Mouse (Mus musculus): Measurements from ENCODE around the gene Stac3.

The Stac3 gene

DNA sequence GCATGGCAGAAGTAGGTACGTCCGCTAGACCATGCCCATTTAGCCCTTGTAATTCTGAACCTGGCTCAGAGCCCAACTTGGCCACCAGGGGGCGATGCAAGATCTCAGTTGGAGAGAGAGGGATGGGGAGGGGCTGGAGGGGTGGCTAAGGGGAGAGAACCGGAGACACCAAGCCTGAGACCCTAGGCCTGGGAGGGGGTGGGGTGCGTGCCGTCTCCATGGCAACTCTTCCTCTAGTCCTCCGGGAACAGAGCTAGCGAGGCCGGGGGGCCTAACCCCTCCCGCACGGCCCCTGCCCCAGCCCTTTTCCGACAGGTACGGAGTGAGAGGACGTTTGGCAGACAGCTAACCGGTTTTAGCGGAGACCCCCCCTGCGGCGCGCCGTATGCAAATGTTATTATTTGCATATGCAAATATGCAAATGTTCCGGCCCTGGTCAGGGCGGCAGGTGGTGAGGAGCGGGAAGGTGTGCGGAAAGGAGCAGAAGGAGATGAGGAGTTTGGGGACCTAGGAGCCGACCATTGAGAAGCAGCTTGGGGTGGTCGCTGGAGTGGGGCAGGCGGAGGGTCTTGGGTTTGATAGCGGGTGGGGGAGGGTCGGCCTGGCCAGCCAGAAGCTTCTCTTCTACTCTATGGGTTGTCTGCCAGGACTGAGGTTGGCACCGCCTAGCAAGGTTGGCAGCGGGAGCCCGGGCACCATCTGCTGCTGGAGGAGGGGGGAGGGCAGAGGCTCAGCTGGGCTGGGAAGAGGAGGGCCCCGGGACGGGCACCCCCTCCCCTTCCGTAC is 7.8 kb downstream of the Stac3 start:
- no peak for ATAC-seq (ENCODE audit: low TSS enrichment)

DNA sequence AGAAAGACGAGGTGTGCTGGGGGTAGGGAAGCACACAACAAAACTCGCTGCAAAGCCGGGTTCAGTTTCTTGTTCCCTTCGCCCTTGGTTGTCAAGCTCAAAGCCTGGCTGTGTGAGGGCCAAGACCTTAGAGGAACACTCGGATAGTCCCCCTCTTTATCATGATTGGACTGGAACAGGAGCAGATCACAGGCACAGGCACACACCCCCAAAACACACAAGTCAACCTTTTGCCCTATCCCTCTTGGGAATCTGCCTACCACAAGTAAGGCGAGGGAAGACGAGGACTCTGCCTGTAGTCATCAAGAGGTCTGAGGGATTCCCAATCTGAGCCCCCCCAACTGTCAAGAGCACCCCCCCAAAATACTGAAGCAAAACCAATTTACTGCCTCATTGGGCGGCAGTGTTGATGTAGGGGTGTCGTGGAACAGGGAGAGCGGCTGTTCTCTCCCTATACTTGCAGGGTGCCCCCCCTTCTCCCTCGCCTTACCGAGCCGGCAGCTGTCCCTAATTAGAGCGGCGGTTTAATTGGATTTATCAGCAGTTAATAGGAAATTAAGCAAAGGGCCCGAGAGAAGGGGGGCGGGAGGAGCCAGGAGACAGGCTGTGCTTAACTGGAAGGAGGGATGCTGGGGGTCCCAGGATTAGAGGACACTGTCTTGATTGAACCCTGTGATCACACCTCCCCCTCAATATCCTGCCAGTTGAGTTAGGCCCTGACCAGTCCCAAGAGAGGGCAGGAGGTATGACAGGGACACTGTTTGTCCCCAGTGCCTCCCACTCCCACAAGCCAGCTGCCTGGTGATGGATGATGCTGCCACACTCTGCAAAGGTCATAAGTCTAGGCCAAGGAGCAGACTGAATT is 8.6 kb downstream of the Stac3 start:
- ATAC-seq (ENCODE audit: low TSS enrichment): no peak

DNA sequence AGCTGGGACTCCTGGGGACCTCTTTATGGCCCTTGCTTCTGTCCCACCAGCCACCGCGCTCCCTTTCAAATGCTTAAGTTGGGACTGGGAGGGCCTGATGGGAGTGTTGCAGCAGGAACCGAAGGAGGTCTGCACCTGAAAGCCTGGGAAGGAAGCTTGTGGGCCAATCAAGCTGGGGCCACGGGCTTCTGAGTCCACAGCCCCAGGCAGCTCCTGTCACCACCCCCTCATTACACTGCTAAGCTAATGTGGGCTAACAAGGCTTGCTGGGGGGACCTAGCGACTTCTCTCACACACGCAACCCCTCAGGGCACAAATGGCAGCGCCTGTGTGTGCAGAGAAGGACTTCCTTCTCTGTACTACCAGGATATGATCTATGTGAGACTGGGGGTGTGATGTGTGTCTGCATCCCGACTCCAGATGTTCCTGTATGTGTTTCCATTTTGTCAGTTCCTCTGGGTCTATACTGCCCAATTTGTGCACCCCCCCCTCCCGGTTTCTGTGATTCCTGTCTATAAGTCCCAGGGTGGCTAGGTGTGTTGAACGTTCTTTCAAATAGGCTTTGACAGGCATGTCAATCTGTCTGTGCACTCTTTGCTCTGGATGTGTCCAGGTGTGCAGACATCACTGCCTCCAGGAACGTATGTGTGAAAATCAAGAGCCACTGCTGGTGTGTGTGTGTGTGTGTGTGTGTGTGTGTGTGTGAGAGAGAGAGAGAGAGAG is 9.6 kb downstream of the Stac3 start:
- ATAC-seq (ENCODE audit: low TSS enrichment): no peak

DNA sequence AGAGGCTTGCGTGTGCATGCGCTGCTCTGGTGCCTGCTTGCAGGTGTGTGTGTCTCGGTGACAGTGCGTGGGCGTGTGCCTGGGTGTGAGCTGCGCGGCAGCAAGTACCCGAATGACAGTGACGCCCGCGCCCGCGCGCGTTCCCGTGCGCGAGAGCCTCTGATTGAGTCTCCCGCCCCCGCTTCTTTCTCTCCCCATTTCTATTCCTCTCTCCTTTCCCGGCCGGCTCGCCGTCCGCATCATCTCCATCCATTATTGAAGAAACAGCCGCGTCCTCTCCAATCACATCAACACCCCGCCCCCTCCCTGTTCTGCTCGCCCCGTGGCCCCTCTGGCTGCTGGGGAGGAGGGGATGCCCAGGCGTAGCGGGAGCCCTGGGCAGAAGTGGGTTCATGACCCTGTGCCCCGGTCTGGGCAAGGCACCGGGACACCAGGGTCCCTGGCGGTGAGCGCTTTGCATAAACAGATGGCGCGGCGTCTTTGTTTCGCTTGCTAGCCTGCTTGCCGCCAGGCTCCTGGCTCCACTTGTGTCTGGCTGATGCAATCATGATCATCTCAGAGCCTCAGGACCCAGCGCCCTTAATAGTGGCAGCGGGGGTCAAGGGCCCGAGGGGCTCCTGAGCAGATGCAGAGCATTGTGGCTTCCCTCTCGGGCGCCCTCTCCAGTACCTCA is 10.3 kb downstream of the Stac3 start:
- ATAC-seq (ENCODE audit: low TSS enrichment): peak; percentile 5; the same call in 1 of the 2 replicates

DNA sequence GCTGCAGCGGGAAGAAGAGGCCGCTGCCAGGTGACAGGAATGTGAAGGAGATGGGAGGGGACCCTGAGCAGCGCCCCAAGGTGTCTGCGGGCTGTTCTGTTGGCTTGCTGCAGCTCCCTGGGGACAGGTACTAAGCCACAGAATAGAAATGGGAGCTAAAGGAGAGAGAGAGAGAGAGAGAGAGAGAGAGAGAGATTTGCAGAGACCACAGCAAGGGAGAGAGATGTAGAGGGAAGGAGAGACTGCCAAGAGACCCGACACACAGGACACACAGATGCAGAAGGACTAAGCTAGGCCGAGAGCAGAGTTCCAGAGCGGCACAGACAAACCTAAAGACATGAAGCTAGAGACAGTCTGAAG is 10.8 kb downstream of the Stac3 start:
- peak; percentile 29; the same call in 1 of the 2 replicates for ATAC-seq (ENCODE audit: low TSS enrichment)

DNA sequence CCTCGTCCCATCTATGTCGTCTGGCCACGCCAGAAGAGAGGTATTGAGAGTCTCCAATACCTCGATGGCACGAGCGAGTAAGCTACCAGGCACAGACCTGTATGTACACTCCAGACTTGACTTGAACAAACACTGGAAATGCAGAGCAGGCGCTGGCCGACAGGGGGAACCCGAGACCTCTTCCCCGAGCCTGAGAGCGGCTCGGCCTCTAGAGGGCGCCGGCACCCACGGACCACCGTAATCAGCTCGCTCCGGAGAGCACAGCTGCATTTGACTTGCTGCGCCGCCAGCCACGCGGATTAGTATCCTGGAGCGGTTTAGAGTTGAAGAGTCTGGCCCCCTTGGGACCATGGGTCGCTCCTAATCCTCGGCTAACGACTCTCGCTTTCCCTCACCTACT is 11.3 kb downstream of the Stac3 start:
- peak; percentile 56 for ATAC-seq (ENCODE audit: low TSS enrichment)

DNA sequence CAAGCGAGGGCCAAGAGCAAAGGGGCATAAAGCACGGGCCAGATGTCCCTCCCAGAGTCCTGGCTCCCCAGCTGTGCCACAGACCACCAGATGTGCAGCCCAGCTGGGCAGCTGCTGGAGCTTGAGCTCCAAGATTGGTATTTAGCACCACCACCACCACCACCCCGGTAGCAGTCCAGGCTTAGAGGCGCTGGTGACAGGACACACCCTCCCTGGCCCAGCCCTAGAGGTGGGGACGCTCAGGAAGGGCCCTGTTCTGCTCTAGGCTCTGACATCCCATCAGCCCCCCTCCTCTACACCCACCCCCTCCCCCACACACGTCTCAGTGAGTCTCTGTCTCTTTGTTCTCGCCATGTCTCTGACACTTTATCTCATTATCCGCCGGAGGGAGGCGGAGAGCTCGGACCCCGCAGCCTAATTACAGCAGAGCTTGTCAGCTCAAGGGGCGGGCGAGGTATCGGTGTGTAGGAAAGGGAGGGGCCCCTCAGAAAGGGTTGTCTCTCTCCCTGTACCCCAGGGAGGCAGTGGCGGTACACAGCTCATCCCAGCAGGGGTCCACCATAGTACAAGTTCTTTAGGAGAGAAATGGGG is 12.1 kb downstream of the Stac3 start:
- no peak for ATAC-seq (ENCODE audit: low TSS enrichment)

DNA sequence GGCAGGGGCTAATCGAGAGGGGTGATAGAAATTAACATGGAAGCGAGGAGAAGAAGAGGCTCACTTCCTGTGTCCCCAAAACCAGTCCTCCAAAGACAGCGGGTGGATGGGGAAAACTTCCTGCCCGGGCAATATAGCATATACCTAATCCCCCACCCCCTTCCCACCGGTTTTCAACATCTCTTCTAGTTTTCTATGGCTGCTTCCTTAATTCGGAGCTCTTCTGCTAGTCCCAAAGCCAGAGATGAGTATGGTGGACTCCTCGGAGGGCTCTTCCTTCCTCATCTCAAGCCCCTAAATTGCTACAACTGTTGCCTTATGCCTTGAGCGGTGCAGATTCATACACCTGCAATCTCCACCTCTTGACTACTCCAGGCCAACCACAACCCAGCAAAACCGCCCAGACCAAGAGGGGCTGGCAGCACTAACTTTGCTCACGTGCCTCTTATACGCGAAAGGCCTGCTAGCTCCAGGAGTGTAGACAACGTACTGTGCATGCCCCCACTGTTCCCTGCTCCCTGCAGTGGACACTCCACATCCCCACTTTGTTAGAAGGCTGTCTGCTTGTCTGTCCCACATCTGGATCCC is 12.7 kb downstream of the Stac3 start:
- ATAC-seq (ENCODE audit: low TSS enrichment): no peak

DNA sequence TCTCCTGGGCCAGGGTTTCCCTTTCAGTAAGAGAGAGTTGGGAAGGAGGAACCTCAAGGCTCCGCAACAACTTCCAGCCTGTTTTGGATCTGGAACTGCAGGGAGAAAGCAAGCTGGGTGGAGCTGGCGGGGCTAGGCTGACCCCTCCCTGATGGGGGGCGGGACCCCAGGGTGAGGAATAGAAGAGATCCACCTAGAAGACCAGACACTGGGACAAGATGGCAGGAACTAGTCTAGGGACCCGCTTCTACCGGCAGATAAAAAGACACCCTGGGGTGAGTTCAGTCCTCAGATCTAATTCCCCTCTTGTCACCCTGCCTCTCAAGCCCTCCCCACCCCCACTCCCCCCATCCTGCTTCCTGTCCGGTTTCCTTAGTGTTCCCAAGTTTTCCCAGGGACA is 13.3 kb downstream of the Stac3 start, which contains the start of gene Ndufa4l2:
Gene Ndufa4l2, plus strand, starts transcription at position 204 of the 400 bp plus-strand sequence.
- no peak for ATAC-seq (ENCODE audit: low TSS enrichment)

DNA sequence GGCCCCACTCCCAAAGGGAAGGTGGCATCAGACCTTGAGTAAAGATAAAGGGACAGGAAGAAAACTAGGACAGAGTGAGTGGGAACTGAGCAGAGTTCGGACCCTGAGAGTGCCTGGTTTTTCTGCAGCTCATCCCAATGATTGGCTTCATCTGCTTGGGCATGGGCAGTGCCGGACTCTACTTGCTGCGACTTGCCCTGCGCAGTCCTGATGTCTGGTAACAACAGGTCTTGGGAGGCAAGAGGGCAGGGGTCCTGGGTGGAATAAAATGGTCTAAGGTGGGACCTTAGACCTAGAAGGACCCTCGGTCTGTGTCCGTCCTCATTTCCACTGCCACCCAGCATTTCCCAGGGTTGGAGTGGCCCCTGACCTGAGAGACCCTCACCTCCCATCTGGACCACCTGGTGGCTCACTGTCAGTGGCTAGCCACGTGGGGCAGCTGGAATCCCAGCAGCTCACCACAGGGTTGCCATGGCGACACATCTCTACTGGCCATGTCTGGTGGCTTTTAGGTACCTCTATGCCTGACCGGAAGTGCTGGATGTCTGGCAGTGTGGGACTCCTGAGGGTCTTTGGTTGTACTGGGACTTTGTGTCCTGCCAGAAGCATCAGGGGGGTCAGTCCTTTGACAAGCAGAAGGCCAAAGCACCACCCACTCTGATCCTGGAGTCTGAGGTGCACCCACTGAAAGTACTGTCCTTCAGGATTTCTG is 13.9 kb downstream of the Stac3 start:
- no peak for ATAC-seq (ENCODE audit: low TSS enrichment)

DNA sequence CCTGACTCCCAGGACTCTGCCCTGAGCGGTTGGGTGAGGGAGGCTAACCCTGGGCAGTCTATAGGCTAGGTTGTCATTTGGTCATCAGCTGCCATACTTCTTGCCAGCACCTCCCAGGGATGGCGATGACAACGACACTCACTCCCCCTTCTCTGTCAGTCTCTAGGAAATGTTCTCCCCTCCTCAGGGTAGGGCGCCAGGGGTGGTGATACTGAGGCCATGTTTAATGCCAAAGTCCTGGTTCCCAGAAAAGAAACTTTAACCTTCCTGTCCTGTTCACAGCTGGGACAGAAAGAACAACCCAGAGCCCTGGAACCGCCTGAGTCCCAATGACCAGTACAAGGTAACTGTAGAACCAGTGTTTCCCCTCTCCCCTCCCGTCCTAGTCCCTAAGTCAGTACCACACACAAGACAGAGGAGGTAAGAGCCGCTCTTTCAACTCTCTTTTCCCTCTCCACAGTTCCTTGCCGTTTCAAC is 14.5 kb downstream of the Stac3 start:
- no peak for ATAC-seq (ENCODE audit: low TSS enrichment)

DNA sequence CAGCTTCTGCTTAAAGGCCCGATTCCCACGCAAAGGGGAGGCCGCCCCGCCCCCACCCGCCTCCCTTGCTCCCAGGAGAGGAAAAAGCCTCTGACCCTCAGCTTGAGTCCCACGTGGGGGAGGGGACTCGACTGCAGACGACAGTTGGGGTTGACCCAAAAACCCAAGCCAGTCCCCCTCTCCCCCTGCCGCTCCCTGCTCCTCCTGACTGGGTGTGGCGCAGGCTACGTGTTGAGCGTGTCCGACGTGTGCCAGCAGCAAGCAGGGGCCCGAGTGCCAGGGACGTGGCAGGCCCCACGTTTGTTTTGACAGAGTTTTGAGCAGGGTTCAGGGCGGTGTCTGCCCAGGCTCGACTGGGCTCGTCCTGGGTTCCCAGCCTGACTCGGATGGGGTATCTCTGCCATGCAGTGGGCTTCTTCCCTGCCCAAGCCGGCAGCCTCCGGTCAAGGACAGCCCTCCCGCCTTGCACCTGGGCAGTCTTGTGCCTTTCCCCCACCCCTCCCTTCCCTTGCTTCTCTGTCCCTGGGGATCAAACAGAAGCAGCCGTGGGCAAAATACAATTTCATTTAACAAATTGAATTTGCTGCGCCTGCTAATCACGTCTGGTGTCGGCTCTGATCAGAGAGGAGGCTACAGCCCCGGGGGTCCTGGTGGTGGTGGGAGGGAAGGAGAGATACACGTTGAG is 15.2 kb downstream of the Stac3 start:
- ATAC-seq (ENCODE audit: low TSS enrichment): no peak

DNA sequence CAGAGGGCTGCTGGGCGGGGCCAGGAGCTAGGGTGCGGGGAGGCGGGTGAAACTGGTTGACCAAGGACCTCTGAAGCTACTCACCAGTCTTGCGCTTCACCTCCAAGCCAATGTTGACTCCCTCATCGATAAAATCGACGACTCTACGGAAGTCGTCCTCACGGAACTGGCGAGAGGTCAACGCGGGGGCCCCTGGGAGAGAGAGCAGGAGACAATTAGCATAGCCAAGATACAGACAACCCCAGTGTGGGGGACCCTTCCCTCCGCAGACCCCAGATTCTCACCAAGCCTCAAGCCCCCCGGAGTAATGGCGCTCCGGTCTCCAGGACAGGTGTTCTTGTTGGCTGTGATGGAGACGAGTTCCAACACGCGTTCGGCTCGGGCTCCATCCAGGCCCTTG is 16.5 kb downstream of the Stac3 start:
- no peak for ATAC-seq (ENCODE audit: low TSS enrichment)

DNA sequence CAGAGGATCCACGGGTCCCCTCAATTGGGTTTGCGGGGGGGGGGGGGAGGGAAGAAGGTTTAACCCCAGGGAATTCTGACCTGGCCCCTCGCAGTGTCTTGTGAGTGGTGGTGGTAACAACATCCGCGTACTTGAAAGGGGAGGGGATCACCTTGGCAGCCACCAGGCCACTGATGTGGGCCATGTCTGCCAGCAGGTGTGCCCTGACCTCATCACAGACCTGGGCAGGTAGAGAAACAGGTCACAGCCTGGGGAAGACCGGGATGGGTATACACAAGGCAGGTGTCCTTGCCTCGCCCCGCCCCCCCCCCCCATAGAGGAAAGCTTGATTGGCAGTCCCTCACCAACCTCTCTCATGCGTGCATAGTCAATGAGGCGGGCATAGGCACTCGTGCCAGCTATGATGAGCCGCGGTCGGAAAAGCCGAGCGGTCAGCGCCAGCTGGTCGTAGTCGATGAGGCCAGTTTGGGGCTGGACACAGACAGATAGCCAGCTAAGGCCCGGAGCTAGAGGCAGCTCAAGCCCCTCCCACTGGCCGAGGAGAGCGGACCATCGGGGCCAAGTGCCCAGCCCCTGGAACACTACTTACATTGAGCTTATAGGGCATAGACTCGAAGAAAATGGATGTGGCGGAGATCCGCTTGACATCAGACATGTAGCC is 17.7 kb downstream of the Stac3 start:
- no peak for ATAC-seq (ENCODE audit: low TSS enrichment)

DNA sequence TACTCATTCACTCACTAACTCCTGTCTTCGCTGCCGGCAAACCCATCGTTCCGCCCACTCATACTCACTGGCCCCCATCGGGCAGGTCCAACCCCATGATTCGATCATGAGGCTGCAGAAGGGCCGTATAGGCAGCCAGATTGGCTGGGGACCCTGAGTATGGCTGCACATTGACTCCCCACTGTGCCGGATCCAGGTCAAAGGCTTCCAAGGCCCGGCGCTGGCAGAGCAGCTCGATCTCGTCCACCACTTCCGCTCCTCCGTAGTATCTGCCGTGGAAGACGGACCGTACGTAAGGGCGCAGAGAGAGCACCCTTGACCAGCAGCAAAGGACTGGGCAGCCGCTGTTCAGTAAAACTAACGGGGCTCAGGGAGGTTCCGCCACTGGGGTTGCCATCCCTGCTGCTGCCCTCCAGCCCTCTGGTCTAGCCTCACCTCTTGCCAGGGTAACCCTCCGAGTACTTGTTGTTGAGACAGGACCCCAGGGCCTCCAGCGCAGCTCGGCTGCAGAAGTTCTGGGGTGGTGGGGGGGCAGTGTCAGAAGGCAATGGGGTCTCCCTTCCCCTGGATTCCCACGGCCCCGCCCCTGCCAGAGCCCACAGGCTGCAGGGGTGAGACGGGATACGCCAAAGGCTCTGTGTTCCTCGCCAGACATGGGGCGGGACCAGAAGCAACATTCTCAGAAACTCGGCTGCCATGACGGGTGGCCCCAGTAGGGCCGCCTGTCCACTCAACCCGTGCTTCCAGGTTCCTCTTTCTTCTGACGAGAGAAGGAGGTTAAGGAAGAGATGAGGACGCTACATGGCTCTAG is 18.6 kb downstream of the Stac3 start:
- no peak for ATAC-seq (ENCODE audit: low TSS enrichment)

DNA sequence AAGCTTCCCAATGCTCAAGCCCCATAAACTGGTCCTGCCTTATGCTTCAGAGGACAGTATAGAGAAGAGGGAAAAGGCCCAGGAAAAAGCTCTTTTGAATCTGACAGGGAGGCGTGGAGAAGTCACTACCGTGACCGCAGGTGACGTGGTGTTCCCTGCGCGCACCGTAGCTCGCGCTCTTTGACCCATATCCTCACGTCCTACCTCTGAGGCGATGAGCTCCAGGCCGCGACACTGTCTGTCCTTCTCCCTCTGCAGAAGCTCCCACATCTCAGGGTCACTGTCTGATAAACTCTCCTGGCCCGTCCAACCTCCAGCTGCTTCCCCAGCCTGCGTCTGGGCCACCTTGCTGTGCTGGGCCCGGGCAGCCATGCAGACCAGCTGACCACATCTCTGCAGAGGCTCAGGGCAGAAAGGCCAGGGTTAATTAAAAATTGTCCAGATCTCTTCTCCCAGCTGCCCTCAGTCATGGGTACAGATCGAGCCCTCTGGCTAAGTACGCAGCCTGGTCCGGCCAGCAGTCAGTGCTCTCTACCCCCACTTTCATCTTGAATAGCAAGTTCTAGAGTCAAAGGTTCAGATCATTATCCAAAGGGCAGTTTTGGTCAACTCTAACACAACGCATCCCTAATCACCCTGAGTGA is 19.4 kb downstream of the Stac3 start:
- no peak for ATAC-seq (ENCODE audit: low TSS enrichment)

DNA sequence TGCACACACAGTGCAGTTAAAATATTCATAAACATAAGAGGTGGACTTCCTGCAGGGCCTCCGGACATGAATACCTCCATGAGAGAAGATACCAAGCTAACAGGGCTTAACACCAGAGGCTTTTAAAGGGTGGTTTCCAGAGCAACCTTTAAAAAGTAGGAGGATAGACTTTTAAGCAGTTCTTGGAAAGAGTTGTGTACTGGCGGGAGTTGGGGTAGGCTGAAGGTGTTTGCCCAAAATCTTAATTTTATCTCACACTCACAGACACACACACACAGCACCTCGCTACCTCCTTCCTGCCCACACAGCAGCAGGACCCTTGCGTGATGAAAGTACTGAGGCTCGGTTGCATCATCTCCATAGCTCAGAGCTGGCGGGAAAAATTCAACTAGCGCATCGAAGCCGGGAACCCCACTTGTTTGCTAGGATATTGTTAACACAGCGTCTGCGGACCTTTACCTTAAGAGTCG is 20.2 kb downstream of the Stac3 start:
- ATAC-seq (ENCODE audit: low TSS enrichment): no peak
